Mouse (Mus musculus) left cerebral cortex, postnatal 10 days (tissue): ENCODE results near the gene Plcz1. TPM values are rescaled to one million over a fixed set of nuclear protein-coding genes. Genes with fewer than 3 reads are reported as not detected.
A peak's percentile ranks its signal among the peaks of the same experiment; 100 is the strongest.

Experiments used
- DNase-seq, 2 experiments: peaks; one replicate each; pipeline ENCODE4 v3.0.0; 2021 to 2022; ENCODE audit warnings: low spot score in 2 of 2, mixed read lengths in 1 of 2; ENCODE audit errors: extremely low spot score in 1 of 2
- intact Hi-C: fragments of 180-260 bp; cut with DNase I; formaldehyde crosslinking; loops from one replicate; pipeline ENCODE4 v1.15.1; 2025
- total RNA-seq, 2 experiments: library from RNA; stranded (reverse); gene quantifications; 2 replicates each; pipeline ENCODE4 v1.2.3; 2021

Gene Plcz1
- 1 to 10 TPM; 1.8 to 2.1 TPM for total RNA-seq

GRCm38 (mm10) chr6:140041357-140041756 lies at the start of gene Plcz1:
TSS of gene Plcz1 (minus strand) at chr6:140041457.
- DNase-seq, result no peak
- intact Hi-C loops, result no loop called here

GRCm38 (mm10) chr6:140089855-140090254 lies 48.6 kb upstream of the Plcz1 start:
- intact Hi-C loops, result no loop called here
- DNase-seq, result no peak

- intact Hi-C loops, result no loop called here
- DNase-seq, result no peak
Measured at GRCm38 (mm10) chr6:140081739-140082138, 40.5 kb upstream of the Plcz1 start.

- no peak for DNase-seq
- intact Hi-C loops, result no loop called here
Measured at GRCm38 (mm10) chr6:140080933-140081332, 39.7 kb upstream of the Plcz1 start.

GRCm38 (mm10) chr6:140069177-140069576 lies 27.9 kb upstream of the Plcz1 start:
- intact Hi-C loops, result no loop called here
- DNase-seq, result no peak

GRCm38 (mm10) chr6:140054271-140054928 lies 13.1 kb upstream of the Plcz1 start:
- DNase-seq, result no peak
- intact Hi-C loops, result no loop called here

GRCm38 (mm10) chr6:140051476-140051875 lies 10.2 kb upstream of the Plcz1 start:
- no peak for DNase-seq
- intact Hi-C loops, result no loop called here

- DNase-seq, result no peak
- intact Hi-C loops, result no loop called here
Measured at GRCm38 (mm10) chr6:140040952-140041351, 305 bp downstream of the Plcz1 start, which contains the start of gene Capza3. TSS of gene Capza3 (plus strand) at chr6:140041252.

- DNase-seq, result no peak
- intact Hi-C loops, result no loop called here
Measured at GRCm38 (mm10) chr6:140024404-140024803, 16.9 kb downstream of the Plcz1 start.

- intact Hi-C loops, result no loop called here
- DNase-seq, result no peak
Measured at GRCm38 (mm10) chr6:140005181-140005580, 36.1 kb downstream of the Plcz1 start.

GRCm38 (mm10) chr6:139989597-139989996 lies 51.7 kb downstream of the Plcz1 start:
- intact Hi-C loops, result no loop called here
- no peak for DNase-seq

GRCm38 (mm10) chr6:139989075-139989474 lies 52.2 kb downstream of the Plcz1 start:
- intact Hi-C loops, result no loop called here
- DNase-seq, result no peak

- intact Hi-C loops, result no loop called here
- DNase-seq, result no peak
Measured at GRCm38 (mm10) chr6:139986564-139986963, 54.7 kb downstream of the Plcz1 start.

- DNase-seq, result no peak
- intact Hi-C loops, result no loop called here
Measured at GRCm38 (mm10) chr6:139984069-139984468, 57.2 kb downstream of the Plcz1 start.

- intact Hi-C loops, result no loop called here
- no peak for DNase-seq
Measured at GRCm38 (mm10) chr6:139981061-139981460, 60.2 kb downstream of the Plcz1 start.

- DNase-seq, result no peak
Measured at GRCm38 (mm10) chr6:139978114-139978513, 63.1 kb downstream of the Plcz1 start.

GRCm38 (mm10) chr6:139974668-139975067 lies 66.6 kb downstream of the Plcz1 start:
- intact Hi-C loops, result no loop called here
- DNase-seq, result no peak

More at GRCm38 (mm10) chr6:139978114-139978513, 63.1 kb downstream of the Plcz1 start:
- intact Hi-C loops, result no loop called here

- intact Hi-C loops, result no loop called here
- DNase-seq, result no peak
Measured at GRCm38 (mm10) chr6:139971608-139972298, 69.5 kb downstream of the Plcz1 start.

GRCm38 (mm10) chr6:139966684-139967083 lies 74.6 kb downstream of the Plcz1 start:
- DNase-seq, result peak; percentile 29 to 46
- intact Hi-C loops, result no loop called here

- no peak for DNase-seq
- intact Hi-C loops, result no loop called here
Measured at GRCm38 (mm10) chr6:139964895-139965294, 76.4 kb downstream of the Plcz1 start.
